Mouse (Mus musculus): ENCODE data around the gene Trip10. TPM values are rescaled to one million over a fixed set of nuclear protein-coding genes. Genes with fewer than 3 reads are reported as not detected.

The Trip10 gene
- polyA plus RNA-seq (2014; fragmentation: Illumina TruSeq; extraction: RNeasy Lipid Tissue Mini Kit (QIAGEN cat#74804); ENCODE audit: low read depth, low replicate concordance) = 0.85 TPM

DNA sequence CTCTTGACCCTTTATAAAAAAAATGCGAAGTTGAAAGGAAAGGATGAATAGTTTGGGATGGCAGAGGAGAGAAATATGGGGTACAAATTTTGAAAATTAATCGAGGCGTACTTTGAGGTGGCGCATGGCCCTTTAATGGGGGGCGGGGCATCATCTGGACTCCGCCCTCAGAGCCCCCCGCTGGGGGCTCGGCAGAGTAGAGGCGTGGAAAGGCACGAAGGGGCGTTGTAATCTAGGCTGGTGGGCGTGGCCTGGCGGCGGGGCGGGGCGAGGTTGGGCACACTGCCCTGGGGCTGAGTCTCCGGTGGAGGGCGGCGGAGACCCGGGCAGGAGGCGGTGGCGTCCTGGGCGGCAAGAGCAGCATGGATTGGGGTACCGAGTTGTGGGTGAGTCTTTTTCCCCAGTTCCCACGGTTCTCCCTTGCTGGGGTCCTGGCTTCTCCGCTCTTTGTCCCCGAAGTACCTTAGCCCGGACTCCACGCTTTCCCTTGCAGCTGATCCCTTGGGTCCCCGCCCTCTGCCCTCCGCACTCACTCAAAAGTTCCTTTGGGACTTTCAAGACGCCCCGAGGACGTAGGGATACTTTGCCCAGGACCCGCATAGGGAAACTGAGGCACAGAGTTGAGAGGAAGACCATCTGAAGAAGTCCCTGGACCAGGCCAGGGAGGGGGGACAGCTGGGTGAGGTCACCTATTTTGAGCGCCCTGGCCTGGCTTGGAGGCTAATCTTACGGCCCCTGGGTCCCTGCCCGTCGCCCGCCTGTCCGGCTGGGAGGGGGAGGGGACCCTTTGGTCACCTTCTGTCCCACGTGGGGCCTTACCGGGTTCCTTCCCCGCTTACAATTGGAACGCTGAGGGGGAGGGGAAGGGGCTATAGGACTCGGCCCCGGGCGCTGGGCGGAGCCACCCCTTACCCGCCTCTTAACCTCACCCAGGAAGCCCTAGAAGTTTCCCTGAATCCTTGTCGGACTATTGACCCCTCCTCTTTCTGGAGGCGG, at the start of gene Trip10:
Gene Trip10 (plus strand): TSS at position 270 of the 996 bp plus-strand sequence.

GRCm38 (mm10) chr17:57228014-57228413, 21.2 kb upstream of the Trip10 start, which contains the start of gene C3:
Gene C3, minus strand, starts transcription at chr17:57228136.

DNA sequence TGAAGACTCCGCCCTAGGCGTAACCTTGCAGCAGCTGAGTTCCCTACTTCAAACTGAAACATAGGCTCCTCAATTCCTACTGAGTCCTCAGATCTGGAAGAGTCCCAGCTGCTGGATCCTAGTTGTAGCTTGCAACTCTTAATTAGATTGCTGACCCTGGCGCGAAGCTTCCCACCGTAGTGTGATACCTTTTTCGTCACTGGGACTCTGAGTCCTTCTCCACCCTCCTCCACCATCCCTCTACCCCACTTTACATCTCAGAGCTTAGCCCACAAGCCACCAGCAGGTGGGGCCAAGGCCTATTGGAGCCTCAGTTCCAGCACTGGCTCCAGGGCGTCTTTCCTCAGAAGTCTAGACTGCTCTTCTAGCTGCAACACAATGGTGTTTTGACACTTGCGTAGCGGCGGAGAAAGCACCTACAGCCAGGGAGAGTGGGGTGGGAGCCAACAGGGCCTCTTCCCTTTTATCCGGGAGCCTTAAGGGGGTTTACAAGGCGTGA, 1.0 kb upstream of the Trip10 start, which contains the start of gene Gpr108:
Gene Gpr108 (minus strand): TSS at position 246 of the 499 bp plus-strand sequence.

GRCm38 (mm10) chr17:57278943-57279590, 29.8 kb downstream of the Trip10 start, which contains the start of gene Vav1:
Gene Vav1, plus strand, starts transcription at chr17:57279100.

Other genes with a start within 250 kb of the Trip10 start
- gene Pspn, start 249.4 kb upstream of the Trip10 start, polyA plus RNA-seq (2014; fragmentation: Illumina TruSeq; extraction: RNeasy Lipid Tissue Mini Kit (QIAGEN cat#74804); ENCODE audit: low read depth, low replicate concordance) = not detected
- gene Gtf2f1, start 238.2 kb upstream of the Trip10 start, polyA plus RNA-seq (2014; fragmentation: Illumina TruSeq; extraction: RNeasy Lipid Tissue Mini Kit (QIAGEN cat#74804); ENCODE audit: low read depth, low replicate concordance) = 22.5 TPM
- 1.6 TPM for gene Gm17949, start 238.0 kb upstream of the Trip10 start, polyA plus RNA-seq (2014; fragmentation: Illumina TruSeq; extraction: RNeasy Lipid Tissue Mini Kit (QIAGEN cat#74804); ENCODE audit: low read depth, low replicate concordance)
- 6.2 TPM for gene Khsrp, start 217.9 kb upstream of the Trip10 start, polyA plus RNA-seq (2014; fragmentation: Illumina TruSeq; extraction: RNeasy Lipid Tissue Mini Kit (QIAGEN cat#74804); ENCODE audit: low read depth, low replicate concordance)
- gene Slc25a41, start 207.8 kb upstream of the Trip10 start, polyA plus RNA-seq (2014; fragmentation: Illumina TruSeq; extraction: RNeasy Lipid Tissue Mini Kit (QIAGEN cat#74804); ENCODE audit: low read depth, low replicate concordance) = 3.7 TPM
- 0.41 TPM for gene Crb3, start 190.3 kb upstream of the Trip10 start, polyA plus RNA-seq (2014; fragmentation: Illumina TruSeq; extraction: RNeasy Lipid Tissue Mini Kit (QIAGEN cat#74804); ENCODE audit: low read depth, low replicate concordance)
- gene Slc25a23, start 189.6 kb upstream of the Trip10 start, polyA plus RNA-seq (2014; fragmentation: Illumina TruSeq; extraction: RNeasy Lipid Tissue Mini Kit (QIAGEN cat#74804); ENCODE audit: low read depth, low replicate concordance) = 2.7 TPM
- gene Dennd1c, start 170.9 kb upstream of the Trip10 start, polyA plus RNA-seq (2014; fragmentation: Illumina TruSeq; extraction: RNeasy Lipid Tissue Mini Kit (QIAGEN cat#74804); ENCODE audit: low read depth, low replicate concordance) = not detected
- not detected for gene Tubb4a, start 161.7 kb upstream of the Trip10 start, polyA plus RNA-seq (2014; fragmentation: Illumina TruSeq; extraction: RNeasy Lipid Tissue Mini Kit (QIAGEN cat#74804); ENCODE audit: low read depth, low replicate concordance)
- gene Tnfsf9, start 144.1 kb upstream of the Trip10 start, polyA plus RNA-seq (2014; fragmentation: Illumina TruSeq; extraction: RNeasy Lipid Tissue Mini Kit (QIAGEN cat#74804); ENCODE audit: low read depth, low replicate concordance) = not detected
- not detected for gene Cd70, start 99.7 kb upstream of the Trip10 start, polyA plus RNA-seq (2014; fragmentation: Illumina TruSeq; extraction: RNeasy Lipid Tissue Mini Kit (QIAGEN cat#74804); ENCODE audit: low read depth, low replicate concordance)
- gene Tnfsf14, start 55.3 kb upstream of the Trip10 start, polyA plus RNA-seq (2014; fragmentation: Illumina TruSeq; extraction: RNeasy Lipid Tissue Mini Kit (QIAGEN cat#74804); ENCODE audit: low read depth, low replicate concordance) = not detected
- 10.5 TPM for gene C3, start 21.3 kb upstream of the Trip10 start, polyA plus RNA-seq (2014; fragmentation: Illumina TruSeq; extraction: RNeasy Lipid Tissue Mini Kit (QIAGEN cat#74804); ENCODE audit: low read depth, low replicate concordance)
- 2.2 TPM for gene Gpr108, start 1.0 kb upstream of the Trip10 start, polyA plus RNA-seq (2014; fragmentation: Illumina TruSeq; extraction: RNeasy Lipid Tissue Mini Kit (QIAGEN cat#74804); ENCODE audit: low read depth, low replicate concordance)
- gene Vav1, start 29.6 kb downstream of the Trip10 start, polyA plus RNA-seq (2014; fragmentation: Illumina TruSeq; extraction: RNeasy Lipid Tissue Mini Kit (QIAGEN cat#74804); ENCODE audit: low read depth, low replicate concordance) = 3.2 TPM
- 2.9 TPM for gene Adgre1, start 109.2 kb downstream of the Trip10 start, polyA plus RNA-seq (2014; fragmentation: Illumina TruSeq; extraction: RNeasy Lipid Tissue Mini Kit (QIAGEN cat#74804); ENCODE audit: low read depth, low replicate concordance)